Mouse (Mus musculus) heart, embryonic 12.5 days (tissue): ENCODE measurements at regions not wholly inside any gene's neighbourhood (a gene's known extent, or its start where the extent isn't known, plus 50 kb on each side); places are given as distances from the start of the nearest gene placed in this dataset.

Experiments
- ATAC-seq: fragments of 200-750 bp; cut with Nextera tagmentation; 2 replicates; pipeline ENCODE4 v1.8.0; 2017; ENCODE audit warnings: moderate TSS enrichment, moderate library complexity; ENCODE audit not compliant: insufficient number of reproducible peaks, low FRiP score
- H3K27ac ChIP-seq: fragments of 300-500 bp; sonication (generic); 2 replicates; pipeline ENCODE4 v1.5.1; 2016; ENCODE audit warnings: mild to moderate bottlenecking, moderate library complexity; ENCODE audit not compliant: poor library complexity, severe bottlenecking
- H3K27me3 ChIP-seq: fragments of 300-500 bp; sonication (generic); replicated peaks from 2 replicates; pipeline ENCODE4 v1.6.1; 2016; ENCODE audit warnings: mild to moderate bottlenecking, moderate library complexity
- H3K36me3 ChIP-seq: fragments of 300-500 bp; sonication (generic); 2 replicates; pipeline ENCODE4 v1.6.1; 2016; ENCODE audit warnings: mild to moderate bottlenecking, moderate library complexity
- H3K4me1 ChIP-seq: fragments of 300-500 bp; sonication (generic); replicated peaks from 2 replicates; pipeline ENCODE4 v1.6.1; 2016; ENCODE audit warnings: mild to moderate bottlenecking
- H3K4me2 ChIP-seq: fragments of 300-500 bp; sonication (generic); 2 replicates; pipeline ENCODE4 v1.6.1; 2016; ENCODE audit warnings: mild to moderate bottlenecking, moderate library complexity
- H3K4me3 ChIP-seq: fragments of 300-500 bp; sonication (generic); 2 replicates; pipeline ENCODE4 v1.5.1; 2016; ENCODE audit warnings: mild to moderate bottlenecking
- H3K9ac ChIP-seq: fragments of 300-500 bp; sonication (generic); 2 replicates; pipeline ENCODE4 v1.6.1; 2016; ENCODE audit warnings: mild to moderate bottlenecking, moderate library complexity
- H3K9me3 ChIP-seq: fragments of 300-500 bp; sonication (generic); replicated peaks from 2 replicates; pipeline ENCODE4 v1.6.1; 2016; ENCODE audit warnings: mild to moderate bottlenecking, moderate library complexity
- WGBS: fragments of 180-500 bp; shearing (Covaris S2); methylation state at CpG from one replicate; pipeline ENCODE4 v1.1.7; 2016; 5-methylcytosine and 5-hydroxymethylcytosine counted together

DNA sequence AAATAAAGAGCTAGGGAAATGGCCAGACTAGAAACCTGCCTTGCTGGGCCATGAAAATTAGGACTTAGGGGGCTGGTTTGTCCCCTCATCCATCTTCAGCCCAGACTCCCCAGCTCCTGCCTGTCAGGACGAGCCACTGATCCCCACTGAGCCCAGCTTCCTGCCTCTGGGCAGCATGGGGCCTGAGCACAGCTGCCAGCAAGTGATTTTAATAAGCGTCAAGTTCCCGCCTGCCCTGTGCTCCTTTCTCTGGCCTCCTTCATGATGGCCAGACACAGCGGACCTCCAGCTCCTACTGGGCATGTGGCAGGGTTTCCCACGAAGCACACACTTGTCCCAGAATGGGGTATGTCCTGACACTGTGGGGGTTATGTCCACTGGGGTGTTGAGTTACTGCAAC lies 139.1 kb upstream of the Irx3 start:
- ATAC-seq: no peak
- WGBS: 33% methylated on average over 5 of the region's 5 CpGs
- Histone ChIP-seq H3K27me3 (peaks cover 9% of the 10 kb centered on the region; the same call in 1 of the 2 replicates), H3K27ac (no peak overlapping the region), H3K9ac (no peak overlapping the region), H3K9me3 (no peaks in the 10 kb centered on the region), H3K4me2 (no peak overlapping the region), H3K36me3 (no peaks in the 10 kb centered on the region), H3K4me1 (no peaks in the 10 kb centered on the region), H3K4me3 (no peak overlapping the region)

DNA sequence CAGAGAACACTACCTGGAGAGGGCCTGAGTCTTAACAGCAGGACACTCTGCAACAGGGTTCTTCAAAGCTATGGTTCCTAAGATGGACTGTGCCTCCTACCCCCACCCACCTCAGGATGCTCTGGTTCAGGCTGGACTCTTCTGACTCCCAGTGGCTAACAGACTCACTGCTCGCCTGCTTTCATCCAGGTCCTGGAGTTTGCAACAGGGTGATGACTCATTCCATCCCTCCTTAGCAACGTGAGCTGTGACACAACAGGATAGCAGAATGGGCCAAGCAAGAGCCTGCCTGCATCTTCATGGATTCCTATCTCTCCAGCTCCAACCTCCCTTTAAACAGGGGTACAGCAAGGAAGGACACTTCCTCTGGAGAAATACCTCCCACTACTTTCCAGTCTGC lies 135.4 kb upstream of the Irx3 start:
- H3K27ac ChIP-seq: no peak overlapping the region
- WGBS: 20% methylated on average over 2 of the region's 2 CpGs
- H3K4me3 ChIP-seq: no peak overlapping the region
- H3K36me3 ChIP-seq: no peaks in the 10 kb centered on the region
- 0 out of 2 replicates have a peak, but pooled peaks cover 4% of the 10 kb centered on the region for H3K27me3 ChIP-seq
- no peak for ATAC-seq
- no peaks in the 10 kb centered on the region for H3K9me3 ChIP-seq
- no peak overlapping the region for H3K9ac ChIP-seq
- H3K4me1 ChIP-seq: no peaks in the 10 kb centered on the region
- H3K4me2 ChIP-seq: no peak overlapping the region

DNA sequence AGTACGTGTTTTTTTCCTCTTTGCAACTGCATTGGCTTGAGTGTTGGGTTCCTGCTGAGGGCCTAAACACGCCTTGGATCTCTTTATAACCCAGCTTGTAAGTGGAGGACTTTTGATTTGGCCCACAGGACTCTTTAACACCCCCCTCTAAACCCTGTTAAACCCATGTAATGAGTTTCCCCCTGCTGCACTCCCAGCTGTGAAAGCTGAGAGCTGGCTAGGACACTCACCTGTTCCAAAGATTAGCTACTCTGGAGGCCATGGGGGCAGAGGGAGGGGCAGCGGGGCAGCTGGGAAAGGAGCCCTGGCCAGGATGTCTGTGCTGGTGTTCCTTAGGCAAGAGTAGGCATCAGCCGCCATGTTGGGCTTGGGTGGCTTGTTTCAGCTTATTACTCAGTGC lies 128.7 kb upstream of the Irx3 start:
- no peak overlapping the region for H3K9ac ChIP-seq
- H3K9me3 ChIP-seq: no peaks in the 10 kb centered on the region
- H3K27me3 ChIP-seq: peaks cover 18% of the 10 kb centered on the region; the same call in 1 of the 2 replicates
- WGBS: 84% methylated on average over 4 of the region's 4 CpGs
- no peak for ATAC-seq
- H3K4me2 ChIP-seq: no peak overlapping the region
- no peak overlapping the region for H3K27ac ChIP-seq
- H3K36me3 ChIP-seq: no peaks in the 10 kb centered on the region
- 0 out of 2 replicates have a peak, but pooled peaks cover 3% of the 10 kb centered on the region for H3K4me1 ChIP-seq
- no peak overlapping the region for H3K4me3 ChIP-seq

DNA sequence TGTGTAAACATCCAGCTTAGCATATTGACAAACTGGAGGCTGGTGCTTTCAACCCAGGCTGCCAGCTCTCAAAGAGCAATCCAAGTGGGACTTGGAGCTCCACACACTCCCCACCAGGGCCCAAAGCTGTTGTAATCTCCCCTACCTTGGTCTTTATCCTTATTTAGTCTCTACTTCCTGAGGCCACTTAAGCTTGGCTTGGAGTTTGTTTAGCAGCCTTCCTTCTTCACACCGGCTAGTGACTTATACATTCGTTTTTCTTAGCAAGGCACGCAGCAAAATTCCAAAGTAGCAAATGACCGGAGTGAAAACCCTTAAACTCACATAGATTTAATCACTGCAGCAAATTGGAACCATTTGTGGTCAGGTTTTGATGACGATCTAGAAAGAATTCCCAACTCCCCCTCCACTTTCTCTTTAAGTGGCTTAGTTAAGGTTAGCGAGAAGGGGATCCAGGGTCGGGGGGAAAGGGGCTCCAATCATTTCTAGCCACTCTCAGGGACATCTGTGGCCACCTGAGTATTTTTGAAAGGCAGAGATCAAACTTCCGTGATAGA lies 124.2 kb upstream of the Irx3 start:
- Histone ChIP-seq H3K9ac (no peak overlapping the region), H3K4me3 (no peak overlapping the region), H3K27me3 (peaks cover 19% of the 10 kb centered on the region; the same call in 1 of the 2 replicates), H3K36me3 (no peaks in the 10 kb centered on the region), H3K27ac (no peak overlapping the region), H3K4me2 (no peak overlapping the region), H3K4me1 (0 out of 2 replicates have a peak, but pooled peaks cover 3% of the 10 kb centered on the region), H3K9me3 (no peaks in the 10 kb centered on the region)
- 43% methylated on average over 8 of the region's 8 CpGs for WGBS
- no peak for ATAC-seq

DNA sequence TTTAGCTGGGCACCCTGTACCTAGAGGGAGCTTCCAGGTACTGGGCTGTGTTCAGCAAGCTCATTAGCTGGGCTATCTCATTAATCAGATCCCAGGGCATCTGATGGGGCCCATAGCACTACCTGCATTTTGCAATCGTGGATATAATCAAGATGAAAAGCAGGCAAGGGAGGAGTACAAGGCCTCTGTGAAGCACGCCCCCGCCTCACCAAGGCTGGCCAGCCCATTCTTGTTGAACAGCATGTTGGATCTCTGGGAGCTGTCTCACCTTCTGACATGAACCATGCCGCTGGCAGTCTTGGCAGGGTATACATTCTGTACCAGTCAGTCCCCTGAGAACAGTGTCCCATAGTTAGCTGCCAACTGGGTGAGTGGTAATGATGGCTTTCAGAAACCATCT lies 122.3 kb upstream of the Irx3 start:
- no peak for ATAC-seq
- no peaks in the 10 kb centered on the region for H3K36me3 ChIP-seq
- no peak overlapping the region for H3K9ac ChIP-seq
- H3K4me2 ChIP-seq: no peak overlapping the region
- no peak overlapping the region for H3K27ac ChIP-seq
- H3K9me3 ChIP-seq: 0 out of 2 replicates have a peak, but pooled peaks cover 2% of the 10 kb centered on the region
- 76% methylated on average over 4 of the region's 4 CpGs for WGBS
- no peak overlapping the region for H3K4me3 ChIP-seq
- 0 out of 2 replicates have a peak, but pooled peaks cover 3% of the 10 kb centered on the region for H3K4me1 ChIP-seq
- H3K27me3 ChIP-seq: peaks cover 12% of the 10 kb centered on the region; the same call in 1 of the 2 replicates

DNA sequence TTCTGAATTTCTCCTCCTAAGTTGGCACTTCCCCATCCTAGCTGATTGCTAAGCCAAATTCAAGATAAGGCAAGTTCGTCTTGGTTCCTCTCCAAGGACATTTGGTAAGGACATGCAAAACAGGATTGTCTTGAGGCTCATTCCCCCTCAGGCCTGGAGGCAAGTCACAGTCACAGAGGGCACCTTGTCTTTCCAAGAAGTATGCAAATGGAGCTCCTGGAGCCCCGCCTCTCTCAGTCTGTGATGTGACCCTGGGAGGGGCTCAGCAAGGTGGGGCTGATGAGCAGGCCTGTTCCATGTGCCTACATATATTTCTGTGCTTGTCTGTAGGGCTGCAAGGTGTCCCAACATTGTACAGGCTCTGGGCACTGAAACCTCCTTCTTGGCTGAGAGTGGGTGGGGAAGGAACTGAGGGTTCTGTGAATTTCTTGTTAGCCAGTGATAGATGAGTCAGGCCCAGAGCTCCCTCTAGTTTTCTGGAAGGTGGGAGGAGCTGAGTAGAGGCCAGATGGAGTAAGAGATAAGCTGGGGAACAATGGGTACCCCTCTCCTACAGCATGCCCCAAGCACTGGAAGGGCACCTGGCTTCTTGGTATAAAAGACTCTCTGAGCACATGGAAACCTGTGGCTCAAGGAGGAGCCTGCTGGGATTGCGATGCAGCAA lies 120.5 kb upstream of the Irx3 start:
- Histone ChIP-seq H3K4me1 (peaks cover 3% of the 10 kb centered on the region; the same call in 1 of the 2 replicates), H3K27me3 (peaks cover 9% of the 10 kb centered on the region; the same call in 1 of the 2 replicates), H3K36me3 (no peaks in the 10 kb centered on the region), H3K4me2 (no peak overlapping the region), H3K27ac (no peak overlapping the region), H3K4me3 (no peak overlapping the region), H3K9me3 (0 out of 2 replicates have a peak, but pooled peaks cover 2% of the 10 kb centered on the region), H3K9ac (no peak overlapping the region)
- ATAC-seq: no peak
- WGBS: 65% methylated on average over 3 of the region's 3 CpGs

DNA sequence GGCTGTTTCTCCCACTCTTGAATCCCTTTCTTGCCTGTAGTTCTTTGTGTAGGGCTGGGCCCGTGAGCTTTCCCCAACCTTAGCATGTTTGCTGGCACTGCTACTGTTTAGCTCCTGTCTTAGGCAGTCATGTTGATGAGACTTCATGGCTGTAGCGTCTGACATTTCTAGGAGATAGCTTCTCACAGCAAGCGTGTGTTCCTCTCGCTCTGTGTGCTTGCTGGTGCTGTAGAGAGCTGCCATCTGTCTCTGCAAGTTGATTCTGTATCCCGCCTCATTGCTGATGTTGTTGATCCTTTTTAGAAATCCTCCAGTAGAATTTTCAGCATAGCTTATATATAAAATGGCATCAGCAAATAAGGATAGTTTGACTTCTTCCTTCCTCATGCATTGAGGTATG lies 116.0 kb upstream of the Irx3 start:
- no peak overlapping the region for H3K27ac ChIP-seq
- H3K27me3 ChIP-seq: no peaks in the 10 kb centered on the region
- H3K9me3 ChIP-seq: 0 out of 2 replicates have a peak, but pooled peaks cover 2% of the 10 kb centered on the region
- no peak overlapping the region for H3K9ac ChIP-seq
- peaks cover 22% of the 10 kb centered on the region for H3K4me1 ChIP-seq
- H3K4me3 ChIP-seq: no peak overlapping the region
- no peak for ATAC-seq
- H3K36me3 ChIP-seq: no peaks in the 10 kb centered on the region
- H3K4me2 ChIP-seq: no peak overlapping the region
- WGBS: 82% methylated on average over 5 of the region's 5 CpGs

DNA sequence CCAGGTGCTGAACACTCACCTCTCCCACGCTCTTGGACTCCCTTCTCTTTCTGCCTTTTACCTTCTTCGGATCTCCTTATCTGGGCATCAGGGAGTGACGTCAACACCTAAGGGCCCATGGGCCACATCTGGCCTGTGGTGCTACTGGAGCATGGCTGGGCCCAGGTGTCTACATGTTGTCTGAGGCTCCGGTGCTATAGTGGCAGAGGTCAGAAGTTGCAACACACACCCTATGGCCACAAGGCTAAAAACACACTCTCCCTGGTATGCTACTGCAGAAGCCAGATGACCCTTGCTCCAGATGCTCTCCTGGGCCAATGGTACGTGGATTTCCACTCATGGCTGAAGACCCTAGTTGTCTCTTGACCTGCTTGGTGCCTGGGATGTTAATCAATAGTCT lies 112.1 kb upstream of the Irx3 start:
- ATAC-seq: no peak
- no peaks in the 10 kb centered on the region for H3K9me3 ChIP-seq
- H3K4me3 ChIP-seq: no peak overlapping the region
- no peak overlapping the region for H3K4me2 ChIP-seq
- 0 out of 2 replicates have a peak, but pooled peaks cover under 1% of the 10 kb centered on the region for H3K27me3 ChIP-seq
- no peak overlapping the region for H3K9ac ChIP-seq
- 73% methylated on average over 5 of the region's 5 CpGs for WGBS
- peaks cover 32% of the 10 kb centered on the region for H3K4me1 ChIP-seq
- H3K36me3 ChIP-seq: no peaks in the 10 kb centered on the region
- no peak overlapping the region for H3K27ac ChIP-seq

DNA sequence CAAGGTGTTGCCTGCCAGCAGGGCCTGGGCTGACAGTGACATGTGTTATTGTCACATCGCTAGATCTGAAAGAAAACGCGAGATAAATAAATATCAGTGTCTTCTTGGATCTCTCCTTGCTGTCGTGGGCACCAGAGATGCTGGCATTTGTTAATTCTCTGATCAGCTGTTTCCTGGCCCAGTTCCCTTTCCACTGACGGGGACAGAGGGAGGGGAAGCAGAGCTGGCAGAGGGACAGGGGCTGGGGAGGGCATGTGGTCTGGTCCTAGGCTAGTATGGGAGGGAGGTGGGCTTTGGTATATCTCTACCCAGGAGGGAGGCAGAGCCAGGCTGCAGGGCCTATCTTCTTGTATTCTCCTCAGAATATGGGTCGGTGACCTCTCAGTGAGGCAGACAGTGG lies 111.3 kb upstream of the Irx3 start:
- H3K27ac ChIP-seq: no peak overlapping the region
- H3K27me3 ChIP-seq: peaks cover 9% of the 10 kb centered on the region; the same call in 1 of the 2 replicates
- H3K9me3 ChIP-seq: no peaks in the 10 kb centered on the region
- no peak overlapping the region for H3K4me3 ChIP-seq
- H3K4me1 ChIP-seq: peaks cover 38% of the 10 kb centered on the region
- H3K4me2 ChIP-seq: no peak overlapping the region
- H3K36me3 ChIP-seq: no peaks in the 10 kb centered on the region
- WGBS: 33% methylated on average over 6 of the region's 6 CpGs
- ATAC-seq: no peak; the same call in 1 of the 2 replicates
- no peak overlapping the region for H3K9ac ChIP-seq

DNA sequence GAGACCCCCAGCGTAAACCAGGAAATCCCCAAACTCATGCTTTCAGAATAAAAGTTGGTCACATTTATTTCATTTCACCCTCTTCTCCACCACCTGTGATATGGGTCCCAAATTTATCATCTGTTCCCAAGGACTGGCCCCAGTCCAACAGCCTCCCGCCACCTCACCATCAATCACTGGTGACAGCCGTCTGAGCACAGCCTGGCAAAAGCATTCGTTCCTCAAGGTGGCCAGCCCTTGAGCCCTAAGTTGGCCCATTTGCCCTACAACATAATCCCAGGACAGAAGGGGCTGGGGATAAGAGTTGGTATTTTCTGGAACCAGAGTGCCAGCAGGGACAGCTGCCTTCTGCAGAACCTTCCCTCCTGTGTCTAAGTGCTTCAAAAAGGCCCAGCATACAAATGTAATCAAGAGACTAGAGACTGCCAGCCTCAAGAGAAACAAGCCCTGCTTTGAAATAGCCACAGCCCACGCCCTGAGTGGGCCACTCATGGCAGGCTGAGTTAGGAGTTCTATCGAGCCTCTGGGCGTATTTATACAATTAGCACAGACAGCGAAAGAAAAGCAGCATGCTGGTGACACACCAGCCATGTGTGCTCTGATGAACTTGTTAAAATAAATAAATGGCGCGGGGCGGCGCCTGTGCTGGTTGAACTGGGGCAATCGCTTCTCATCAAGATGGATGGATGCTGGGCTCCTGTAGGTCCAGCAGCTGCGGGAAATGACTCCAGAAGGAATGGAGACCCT lies 107.9 kb upstream of the Irx3 start:
- Histone ChIP-seq H3K4me2 (no peak overlapping the region), H3K27me3 (peaks cover 15% of the 10 kb centered on the region; the same call in 1 of the 2 replicates), H3K36me3 (no peaks in the 10 kb centered on the region), H3K9ac (no peak overlapping the region), H3K27ac (no peak overlapping the region), H3K4me1 (peaks cover 20% of the 10 kb centered on the region), H3K9me3 (no peaks in the 10 kb centered on the region), H3K4me3 (no peak overlapping the region)
- WGBS: 59% methylated on average over 14 of the region's 14 CpGs
- ATAC-seq: no peak

DNA sequence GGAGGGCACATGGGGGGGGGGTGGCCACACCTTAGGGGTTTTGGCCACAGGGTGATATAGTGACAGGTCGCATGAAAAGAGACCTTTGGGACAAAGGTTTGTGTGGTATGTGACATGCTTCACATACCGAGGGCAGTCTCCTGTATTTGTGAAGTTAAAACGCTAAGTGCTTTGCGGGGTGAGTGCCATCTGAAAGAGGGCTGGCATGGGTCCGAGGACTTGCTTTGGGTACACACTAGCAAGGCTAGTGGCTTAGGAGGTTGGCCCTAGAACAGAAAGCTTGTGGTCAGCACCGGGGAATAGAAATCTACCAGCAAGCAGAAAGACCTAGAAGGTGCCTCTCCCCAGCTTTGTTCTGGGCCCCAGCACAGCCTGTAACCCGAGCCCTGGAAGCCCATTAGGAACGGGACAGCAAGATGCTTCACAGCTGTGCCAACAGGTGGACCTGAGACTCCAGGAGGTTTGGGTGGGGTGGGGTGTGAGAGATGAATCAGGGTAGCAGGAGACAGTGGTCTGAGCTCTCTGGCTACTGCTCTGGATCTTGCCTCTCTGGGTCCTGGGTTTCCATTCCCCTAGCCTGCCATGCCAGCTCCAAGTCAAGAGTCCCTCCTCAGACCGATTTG lies 107.0 kb upstream of the Irx3 start:
- no peak overlapping the region for H3K27ac ChIP-seq
- ATAC-seq: no peak
- H3K4me3 ChIP-seq: no peak overlapping the region
- H3K4me1 ChIP-seq: peaks cover 20% of the 10 kb centered on the region
- H3K4me2 ChIP-seq: no peak overlapping the region
- H3K9me3 ChIP-seq: no peaks in the 10 kb centered on the region
- WGBS: 54% methylated on average over 9 of the region's 9 CpGs
- peaks cover 15% of the 10 kb centered on the region; the same call in 1 of the 2 replicates for H3K27me3 ChIP-seq
- no peaks in the 10 kb centered on the region for H3K36me3 ChIP-seq
- H3K9ac ChIP-seq: no peak overlapping the region
